Mouse (Mus musculus) neural tube, embryonic 10.5 days (tissue): ENCODE results near the gene Shisal1.

ENCODE experiments used
- DNase-seq: peaks from one replicate; pipeline ENCODE4 v3.0.0-alpha.2; 2017; ENCODE audit warnings: low spot score; ENCODE audit errors: extremely low spot score

The Shisal1 gene

DNA sequence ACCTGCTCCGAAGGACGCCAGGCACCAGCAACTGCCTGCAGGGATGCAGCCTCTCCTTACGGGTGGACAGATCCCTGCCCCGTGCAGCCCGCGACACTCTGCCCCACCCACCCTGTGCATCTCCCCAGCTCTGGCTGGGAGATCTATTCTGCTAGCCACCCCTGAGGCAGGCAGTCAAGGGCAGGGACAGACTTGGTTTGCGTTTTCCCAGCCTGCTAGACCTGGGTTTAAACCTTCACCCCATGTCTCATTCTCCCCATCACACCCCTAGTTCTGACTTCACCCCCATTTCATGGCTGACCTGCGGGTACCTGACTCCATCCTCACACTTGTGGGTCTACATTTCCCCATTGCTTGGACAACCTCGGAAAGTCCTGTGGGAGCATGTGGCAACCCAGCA lies at the start of gene Shisal1:
Gene Shisal1, minus strand, starts transcription at position 101 of the 400 bp plus-strand sequence.
- DNase-seq = no peak

DNA sequence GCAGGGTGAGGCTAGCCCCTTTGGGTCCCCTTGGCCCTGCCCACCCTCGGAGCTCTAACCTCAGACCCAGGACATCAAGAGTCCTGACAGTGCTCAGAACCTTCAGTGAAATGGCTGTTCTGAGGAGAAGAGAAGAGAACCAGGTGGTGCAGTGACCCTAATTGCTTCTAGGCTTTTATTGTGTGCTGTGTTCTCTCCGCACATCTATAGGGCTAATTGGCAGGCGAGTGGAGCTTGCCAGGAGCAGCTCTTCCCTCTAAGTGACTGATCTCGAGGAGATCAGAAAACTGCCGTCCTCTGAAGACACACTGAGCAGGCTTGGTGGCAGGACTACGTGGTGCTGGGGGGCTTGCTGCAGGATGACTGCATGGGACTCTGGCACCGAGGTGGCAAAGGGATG lies 43.6 kb upstream of the Shisal1 start:
- DNase-seq = no peak

DNA sequence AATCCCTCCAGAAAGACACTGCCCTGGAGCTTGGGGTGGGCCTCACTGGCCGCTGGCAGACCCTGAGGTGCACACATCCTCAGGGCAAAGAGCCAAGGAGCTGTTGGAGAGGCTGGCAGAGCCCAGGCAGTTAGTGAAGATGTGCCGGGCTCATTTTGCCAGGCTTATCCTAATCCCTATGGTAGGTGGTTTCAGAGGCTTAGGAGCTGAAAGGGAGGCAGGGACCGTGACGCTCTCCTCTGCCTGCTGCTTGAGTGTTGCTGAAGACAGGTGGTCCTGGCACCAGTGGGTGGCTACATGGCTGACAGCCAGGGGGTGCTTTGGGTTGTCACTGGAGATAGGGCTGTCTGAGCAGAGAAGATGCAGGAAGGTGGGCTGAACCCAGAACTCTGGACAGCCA lies 37.4 kb upstream of the Shisal1 start:
- DNase-seq = no peak

DNA sequence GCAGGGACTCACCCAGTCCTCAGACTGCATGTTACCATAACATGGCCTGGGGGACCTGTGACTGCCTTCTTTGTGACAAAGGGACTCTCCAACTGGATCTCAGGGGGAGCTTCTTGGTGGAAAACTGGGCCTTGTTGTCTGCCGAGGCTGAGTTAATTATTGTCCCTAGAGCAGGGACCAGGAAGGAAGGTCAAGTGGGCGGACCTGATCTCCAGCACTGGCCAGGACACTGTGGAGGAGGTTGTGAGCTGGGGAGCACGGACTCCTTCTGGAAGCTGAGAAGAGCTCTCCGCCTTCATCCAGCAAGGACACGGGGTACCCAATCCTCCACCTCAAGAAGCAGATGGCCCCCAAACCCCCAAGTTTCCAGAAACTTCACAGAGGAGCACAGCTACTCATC lies 36.7 kb upstream of the Shisal1 start:
- DNase-seq = no peak

DNA sequence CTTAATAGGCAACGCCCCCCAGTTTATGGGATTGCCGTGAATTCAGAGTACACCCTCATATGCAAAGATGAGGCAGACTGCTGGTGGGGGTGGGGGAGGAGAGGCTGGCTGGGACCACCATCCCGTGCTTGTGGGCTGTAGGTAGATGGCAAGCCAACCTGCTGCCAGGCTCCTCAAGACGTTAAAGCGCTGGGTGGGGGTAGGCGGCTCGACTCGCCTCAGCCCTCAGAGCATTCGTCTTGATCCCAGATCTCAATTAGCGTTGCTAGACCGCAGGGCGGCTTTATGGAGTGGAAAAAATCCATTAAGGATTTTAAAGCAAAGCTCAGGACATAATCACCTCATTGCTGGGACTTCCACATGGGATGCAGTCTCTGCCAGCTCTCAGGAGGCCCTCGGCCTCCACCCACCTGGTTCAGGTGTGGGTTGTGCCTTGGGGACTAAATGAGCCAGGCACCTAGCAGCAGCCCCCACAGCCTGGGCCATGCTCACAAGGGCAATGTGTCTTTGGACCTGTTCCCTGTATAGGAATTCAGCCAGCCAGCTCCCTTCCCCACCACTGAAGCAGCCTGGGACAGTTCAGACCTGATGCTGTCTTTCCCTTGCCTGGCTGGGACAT lies 34.5 kb upstream of the Shisal1 start:
- no peak for DNase-seq

DNA sequence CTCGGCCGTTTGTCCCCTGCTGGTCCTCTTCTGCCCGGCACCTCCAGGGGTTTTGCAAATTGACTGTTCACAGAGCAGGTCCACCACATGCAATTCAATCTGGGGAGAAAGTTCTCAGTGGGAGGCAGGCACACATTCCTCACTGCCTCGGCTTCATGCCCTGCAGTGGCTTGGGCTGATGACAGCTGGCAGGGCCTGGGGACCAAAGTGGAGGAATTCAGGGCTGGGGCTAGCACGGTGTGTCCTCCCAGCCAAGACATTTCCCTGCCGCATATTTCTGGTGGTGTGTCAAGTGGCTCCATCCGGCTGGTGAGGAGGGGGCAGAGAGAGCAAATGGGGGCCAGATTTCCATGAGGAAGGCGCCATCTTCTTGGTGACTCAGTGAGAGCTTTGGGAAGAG lies 22.5 kb upstream of the Shisal1 start:
- DNase-seq = no peak

DNA sequence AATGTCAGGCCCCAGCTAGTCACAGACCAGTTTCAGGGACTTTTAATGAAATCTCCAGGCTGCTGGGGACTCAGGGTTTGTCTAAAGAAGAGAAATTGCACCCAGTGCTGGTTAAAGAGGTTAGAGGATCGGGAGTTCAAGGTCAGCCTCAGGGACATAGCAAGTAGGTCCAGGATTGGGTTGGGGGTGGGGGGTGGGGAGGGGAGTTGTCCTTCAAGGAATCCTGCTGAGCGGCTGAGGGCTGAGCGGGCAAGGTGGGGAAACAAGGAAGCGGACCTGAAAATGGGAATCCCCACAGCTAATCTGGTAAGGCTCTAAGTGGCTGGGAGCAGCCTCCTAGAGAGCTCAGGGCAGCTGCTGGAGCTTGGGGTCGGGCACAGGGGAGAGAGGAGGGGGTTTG lies 20.9 kb upstream of the Shisal1 start:
- no peak for DNase-seq

DNA sequence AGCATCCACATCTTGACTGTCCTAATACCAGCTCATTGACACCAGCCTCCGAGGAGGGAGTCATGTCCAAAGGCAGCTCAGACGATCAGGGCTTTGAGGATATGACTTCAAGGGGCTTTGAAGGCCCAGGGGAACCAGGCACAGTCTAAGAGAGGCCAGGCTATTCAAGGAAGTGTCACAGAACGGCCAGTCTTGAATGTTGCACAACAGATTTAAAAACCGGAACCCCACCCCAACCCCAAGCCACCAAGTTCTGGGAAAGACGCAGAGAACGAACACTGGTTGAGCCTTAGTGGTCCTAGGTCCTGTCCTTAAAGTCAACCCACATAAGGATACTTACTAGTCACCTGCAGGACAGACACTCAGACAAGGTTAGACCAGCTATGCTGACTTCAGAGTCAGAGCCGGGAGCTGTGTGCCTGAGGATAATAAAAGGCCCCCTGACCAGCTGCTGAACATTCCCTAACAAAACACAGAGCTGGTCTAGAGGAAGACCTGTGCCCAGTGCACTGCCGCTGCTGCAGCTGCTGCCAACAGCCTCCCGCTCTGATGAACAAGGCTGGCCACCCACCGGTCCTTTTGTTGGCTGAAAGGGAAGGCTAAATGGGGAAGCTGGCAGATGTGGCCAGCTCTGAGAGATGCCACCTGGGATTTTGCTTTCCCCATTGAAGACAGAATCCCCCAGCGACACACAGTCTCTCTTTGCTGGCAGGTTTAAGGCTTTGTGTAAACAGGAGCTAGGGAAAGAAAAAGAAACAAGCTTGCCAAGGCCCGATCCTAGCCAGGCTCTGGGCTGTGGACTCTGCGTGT lies 19.8 kb upstream of the Shisal1 start:
- no peak for DNase-seq

DNA sequence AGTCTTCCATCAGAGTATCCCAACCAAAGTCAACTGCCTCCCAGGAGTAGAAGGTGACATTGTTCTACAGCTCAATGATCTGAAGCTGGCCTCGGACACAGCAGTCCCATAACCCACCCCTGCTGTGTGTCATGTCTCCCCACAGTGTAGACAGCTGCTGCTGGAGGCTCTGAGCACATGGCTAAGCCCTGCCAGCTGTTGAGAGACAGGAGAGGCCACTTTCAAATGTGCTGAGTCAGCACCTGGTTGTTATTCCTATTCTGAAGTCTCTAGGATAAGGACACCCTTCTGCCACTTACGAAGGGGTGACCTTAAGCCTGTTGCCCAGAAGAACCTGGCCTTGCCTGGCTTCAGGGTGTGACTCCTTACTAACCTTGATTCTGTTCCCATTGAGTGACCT lies 14.5 kb upstream of the Shisal1 start:
- DNase-seq = no peak

DNA sequence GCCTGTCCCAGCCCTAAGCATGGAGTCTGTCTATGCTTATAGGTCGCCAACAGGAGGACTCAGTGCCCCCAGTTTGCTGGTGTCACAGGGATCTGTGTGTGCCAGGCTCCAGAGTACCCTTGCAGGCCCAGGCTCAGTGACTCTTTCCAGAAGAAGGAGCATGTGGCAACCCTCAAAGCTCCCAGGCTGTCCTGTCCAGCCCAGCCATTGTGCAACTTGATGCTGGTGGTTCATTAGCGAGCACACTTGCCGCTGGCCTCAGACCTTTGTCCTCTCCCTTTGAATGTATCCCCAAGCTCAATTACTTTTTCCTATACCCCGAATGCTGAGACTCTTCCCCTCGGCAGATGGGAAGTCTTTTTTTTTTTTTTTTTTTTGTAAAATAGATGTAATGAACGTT lies 12.1 kb upstream of the Shisal1 start:
- DNase-seq = no peak

DNA sequence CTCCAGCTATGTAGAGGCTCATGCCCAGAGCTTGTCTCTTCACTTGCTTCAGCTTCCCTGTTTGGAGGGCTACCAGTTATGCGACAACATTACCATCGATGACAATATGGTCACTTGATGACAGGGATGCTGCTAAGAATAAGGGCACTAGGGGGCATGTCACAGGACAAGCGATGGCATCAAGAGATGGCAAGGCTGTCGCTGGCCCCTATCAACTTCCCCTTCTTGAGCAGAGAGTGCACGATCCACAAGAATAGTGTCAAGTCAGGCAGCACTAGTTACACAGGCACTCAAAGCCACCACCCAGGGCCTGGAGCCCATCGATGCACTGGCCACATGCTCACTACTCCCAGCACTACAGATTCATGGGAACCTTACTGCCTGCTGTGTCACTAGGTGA lies 8.4 kb upstream of the Shisal1 start:
- no peak for DNase-seq

DNA sequence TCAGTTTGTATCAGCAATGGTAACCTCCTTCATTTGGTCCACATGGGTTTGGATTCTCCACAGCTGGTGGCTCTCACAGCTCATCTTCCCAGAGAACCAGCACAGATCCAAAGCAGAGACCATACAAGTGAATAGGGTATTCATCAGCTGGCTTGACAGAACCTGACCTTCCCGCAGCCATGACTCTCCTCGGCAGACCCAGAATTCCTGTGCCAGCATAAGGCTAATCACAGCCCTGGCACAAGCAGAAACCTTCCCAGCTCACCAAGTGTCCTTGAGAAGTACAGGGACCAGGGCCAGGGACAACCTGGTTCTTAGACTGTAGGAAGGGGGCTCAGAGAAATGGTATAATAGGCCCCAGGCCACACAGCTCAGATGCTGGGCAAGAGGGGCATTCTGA lies 6.2 kb upstream of the Shisal1 start:
- DNase-seq = no peak

DNA sequence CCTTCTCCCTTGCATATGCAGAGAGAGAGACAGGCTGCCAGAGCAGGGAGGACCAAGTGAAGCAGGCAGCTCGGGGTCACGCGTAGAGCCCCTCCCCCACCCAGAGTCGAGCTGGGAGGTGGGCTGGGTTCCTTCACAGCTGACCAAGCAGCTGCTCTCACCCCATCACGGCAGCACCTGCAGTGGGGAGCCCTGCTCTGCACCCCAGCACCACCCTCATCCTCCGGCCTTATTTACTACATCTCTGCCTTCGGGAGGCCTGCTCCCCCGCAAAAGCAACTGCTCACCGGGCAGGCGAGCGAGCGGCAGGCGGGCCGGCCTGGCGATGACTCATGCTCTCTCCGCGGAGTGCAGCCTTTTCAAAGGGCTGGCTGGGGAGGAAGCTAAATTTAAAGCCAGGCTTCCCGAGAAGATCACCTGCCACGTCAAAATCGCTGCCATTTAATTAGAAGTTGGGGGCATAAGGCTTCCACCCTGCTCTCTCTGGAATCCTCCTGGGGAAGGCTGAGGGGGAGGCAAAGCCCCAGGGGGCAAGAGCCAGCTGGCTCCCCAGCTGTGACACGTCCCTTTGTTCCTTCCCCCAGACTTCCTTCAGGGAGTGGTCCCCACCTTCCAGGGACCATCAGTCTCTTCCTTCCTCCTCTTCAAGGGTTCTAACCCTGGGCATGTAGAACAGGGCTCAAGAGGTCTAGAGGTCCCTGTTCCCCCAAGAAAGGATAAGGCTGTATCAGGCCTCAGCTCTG lies 3.7 kb upstream of the Shisal1 start:
- peak; percentile 63 for DNase-seq

DNA sequence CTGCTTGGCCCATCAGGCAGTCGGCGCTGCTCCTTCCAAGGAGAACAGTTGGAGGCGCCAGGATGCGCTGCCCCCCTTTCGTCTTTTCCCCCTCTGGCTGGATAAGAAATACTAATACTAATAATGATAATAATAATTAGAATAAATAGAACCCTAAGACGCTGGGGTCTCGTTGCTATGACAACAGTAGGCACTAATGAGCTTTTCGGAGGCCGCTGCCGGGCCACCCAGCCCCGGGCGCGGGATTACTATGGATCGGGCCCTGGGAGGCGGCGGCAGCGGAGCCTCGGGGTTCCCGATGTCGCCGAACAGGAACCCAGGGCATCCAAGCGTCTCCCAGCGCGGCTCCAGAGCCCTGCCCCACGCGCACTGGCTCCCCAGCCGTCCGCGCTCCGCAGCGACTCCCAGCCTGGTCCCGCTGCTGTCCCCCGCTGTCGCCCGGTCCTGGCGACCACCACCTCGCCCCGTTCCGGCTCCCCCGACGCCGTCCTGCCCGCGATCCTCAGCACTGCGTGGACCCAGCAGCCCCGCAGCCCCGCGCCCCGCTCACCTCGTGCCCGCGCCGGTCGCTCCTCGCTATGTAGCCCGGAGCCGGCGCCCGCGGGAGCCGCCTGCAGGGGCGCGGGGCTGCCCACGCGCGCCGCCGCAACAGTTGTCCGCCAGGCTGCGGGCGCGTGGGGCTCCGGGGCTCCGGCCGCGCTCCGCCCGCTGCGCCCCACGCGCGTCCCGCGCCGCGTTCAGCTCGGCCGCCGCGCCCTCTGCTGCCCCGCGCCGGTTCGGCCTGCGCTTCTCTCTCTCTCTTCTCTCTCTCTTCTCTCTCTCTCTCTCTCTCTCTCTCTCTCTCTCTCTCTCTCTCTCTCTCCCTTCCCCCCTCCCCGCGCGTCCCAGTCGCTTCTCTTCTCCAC lies 833 bp downstream of the Shisal1 start:
- peak; percentile 52 for DNase-seq

DNA sequence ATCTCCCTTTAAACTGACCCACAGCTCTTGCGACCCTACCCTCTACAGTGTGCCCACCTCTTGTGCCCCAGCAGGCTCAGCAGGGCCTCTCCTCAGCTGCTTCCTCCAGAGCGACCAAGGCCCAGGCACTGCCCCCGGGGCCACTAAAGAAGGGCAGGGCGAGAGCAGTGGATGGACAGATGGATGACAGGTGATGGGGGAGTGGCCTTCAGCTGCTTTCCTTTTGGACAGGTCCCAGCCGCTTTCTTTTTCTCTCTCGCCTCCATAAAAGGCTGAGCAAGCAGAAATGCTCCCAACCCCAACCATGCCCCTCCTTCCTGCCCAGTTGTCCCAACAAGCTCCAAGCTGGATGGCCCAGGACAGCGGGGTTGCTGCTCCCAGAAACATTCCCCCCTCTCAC lies 2.7 kb downstream of the Shisal1 start:
- DNase-seq = no peak

DNA sequence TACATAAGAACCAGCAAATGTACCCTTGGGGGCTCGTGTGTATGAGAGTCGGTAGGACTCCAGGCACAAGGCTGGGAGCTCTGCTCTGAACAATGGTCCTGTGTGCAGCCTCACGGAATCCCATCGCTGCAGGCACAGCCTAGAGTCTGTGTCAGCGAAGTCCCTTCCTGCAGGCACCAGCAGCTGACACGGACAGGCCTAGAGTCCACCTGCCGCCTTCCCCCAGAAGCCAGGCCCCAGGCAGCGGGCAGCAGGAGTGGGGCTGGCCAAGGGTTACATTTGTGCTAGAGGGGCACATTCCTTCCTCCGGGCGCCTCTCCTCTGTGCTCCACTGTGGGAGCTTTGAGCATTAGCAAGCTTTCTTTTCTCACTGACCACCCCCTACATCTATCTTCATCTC lies 3.3 kb downstream of the Shisal1 start:
- DNase-seq = no peak

DNA sequence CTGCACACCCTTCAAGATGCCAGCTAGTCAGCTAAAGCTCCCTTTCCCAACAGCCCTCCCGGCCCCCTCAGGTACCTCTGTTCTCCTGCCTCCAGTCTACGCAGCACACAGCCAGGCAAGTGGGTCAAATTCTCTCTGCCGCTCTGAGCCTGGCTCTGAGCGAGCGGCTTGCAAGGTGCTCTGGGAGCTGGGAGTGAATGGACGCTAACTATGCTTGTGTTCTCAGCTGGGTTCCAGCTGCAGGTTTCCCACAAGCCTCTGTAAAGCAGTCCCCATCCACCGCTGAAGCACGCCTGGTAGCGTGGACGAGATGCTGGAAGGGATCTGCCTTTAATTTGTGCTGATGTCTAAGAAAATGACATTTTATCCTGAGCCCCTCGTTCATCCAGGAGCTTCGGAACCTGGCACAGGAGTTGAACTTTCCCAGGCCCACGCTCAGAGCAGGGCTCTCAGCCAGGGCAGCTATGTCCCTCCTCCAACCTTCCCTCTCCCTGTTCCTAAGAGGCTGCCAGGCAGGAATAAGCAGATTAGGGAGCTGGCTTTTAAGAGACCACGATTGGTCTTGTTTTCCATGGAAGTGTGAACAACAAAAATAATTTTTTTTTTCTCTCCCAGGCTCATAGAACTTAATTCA lies 5.1 kb downstream of the Shisal1 start:
- no peak for DNase-seq

DNA sequence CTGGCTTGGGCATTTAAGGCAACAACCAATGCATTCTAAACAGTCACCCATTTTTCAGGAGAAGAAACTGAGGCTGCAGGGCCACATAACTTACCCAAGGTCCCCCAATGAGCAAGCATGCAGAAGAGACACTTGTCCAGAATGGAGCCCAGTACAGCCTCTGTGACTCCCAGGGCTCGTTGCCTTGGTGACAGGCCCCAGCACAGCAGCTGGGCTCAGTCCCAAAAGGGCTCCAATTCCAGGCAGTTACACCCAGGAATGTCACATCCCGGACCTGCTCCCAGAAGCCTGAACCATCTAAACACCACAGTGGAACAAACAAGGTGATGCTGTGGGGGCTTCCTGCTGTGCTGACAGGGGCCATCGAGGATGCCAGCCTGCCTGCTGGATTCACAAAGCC lies 6.1 kb downstream of the Shisal1 start:
- DNase-seq = no peak

DNA sequence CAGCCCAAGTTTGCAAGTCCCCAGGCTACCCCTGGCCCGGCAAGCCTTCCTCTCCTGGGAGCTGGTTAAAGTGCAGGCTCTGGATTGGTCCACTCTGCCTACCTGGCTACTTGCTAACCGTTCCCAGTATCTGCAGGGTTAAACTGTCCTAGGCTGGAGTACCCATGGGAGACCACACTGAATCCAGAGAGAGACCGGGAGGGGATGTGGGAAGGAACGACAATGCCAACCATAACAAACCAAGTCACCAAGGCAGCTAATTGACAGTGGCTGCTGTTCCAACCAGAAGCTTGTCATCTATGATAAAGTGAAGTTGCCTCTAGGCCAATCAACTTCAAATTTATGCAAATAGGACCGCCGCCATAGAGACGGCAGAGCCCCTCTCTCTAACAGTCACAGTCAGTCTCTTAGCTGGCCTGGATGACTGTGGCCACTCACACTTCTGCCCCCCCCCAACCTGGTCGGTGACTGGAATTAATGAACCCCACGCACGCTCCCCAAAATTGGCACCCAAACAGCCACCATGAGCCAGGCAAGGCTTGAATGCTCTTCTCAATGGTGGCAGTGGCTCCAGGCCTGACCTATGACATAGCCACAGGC lies 13.2 kb downstream of the Shisal1 start:
- no peak for DNase-seq

DNA sequence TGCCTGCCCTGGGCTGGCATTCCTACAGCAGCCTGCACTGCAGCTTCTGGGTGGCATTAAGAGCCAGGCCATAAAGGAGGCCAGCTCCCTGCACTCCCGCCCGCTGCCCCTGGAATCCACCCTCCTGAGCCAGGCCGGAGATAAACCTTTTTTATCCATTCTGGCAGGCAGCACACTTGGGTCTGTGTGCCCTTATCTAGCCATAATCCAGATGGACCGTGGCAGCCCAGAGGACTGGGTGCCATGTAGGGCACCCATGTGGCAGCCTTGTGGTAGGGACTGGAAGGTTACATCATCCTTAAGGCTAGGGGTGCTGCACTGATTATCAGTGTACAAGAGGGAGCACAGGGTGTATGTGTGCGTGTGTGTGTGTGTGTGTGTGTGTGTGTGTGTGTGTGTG lies 16.4 kb downstream of the Shisal1 start:
- DNase-seq = no peak

DNA sequence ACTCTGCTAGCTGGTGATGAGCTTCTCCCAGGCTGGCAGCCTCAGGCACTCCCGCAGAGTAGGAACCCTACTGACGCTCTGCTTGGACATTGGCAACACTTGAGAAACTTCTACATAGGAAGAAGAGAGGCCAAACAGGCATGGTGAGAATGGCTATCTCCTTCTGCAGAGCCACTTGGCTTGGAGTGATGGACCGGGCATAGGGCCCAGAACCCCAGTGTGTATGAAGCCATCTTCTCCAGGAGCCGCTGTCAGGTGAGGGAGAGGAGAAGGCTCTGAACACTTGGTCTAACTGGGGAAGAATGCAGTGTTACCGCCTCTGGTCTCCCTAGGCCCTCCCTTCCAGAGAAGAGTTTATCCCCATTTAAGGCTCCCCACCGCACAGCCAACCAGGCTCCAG lies 19.3 kb downstream of the Shisal1 start:
- DNase-seq = no peak
